Mouse (Mus musculus) Patski (cell line): ENCODE data around the gene Tex14. TPM values are rescaled to one million over a fixed set of nuclear protein-coding genes. Genes with fewer than 3 reads are reported as not detected.
"Not testable (repeated sequence)": the region's sequence is repeated elsewhere in the genome, so short reads cannot be mapped to it uniquely, and the experiment has no call there.

Source experiments
- ATAC-seq: fragments of 100-300 bp; one replicate; pipeline ENCODE4 v1.8.0; 2021
- CTCF ChIA-PET: fragments of 350-600 bp; sonication (Branson Sonifier 250); formaldehyde crosslinking; loops from one replicate; lab custom pipeline; 2022; ENCODE audit warnings: inconsistent platforms; lab: Charles Lee
- POLR2A ChIA-PET: fragments of 350-600 bp; sonication (Branson Sonifier 250); formaldehyde crosslinking; loops from one replicate; lab custom pipeline; 2022; ENCODE audit warnings: antibody characterized with exemption, inconsistent platforms; lab: Charles Lee
- DNase-seq: peaks from one replicate; pipeline ENCODE4 v3.0.0-alpha.2; 2011; ENCODE audit warnings: low read depth, low spot score
- H3K27me3 ChIP-seq: fragments of 371-371 bp; one replicate; pipeline ENCODE4 v1.5.1; 2021
- CTCF ChIP-seq: fragments of 100-300 bp; IDR thresholded peaks from one replicate; pipeline ENCODE4 v1.5.1; 2021
- in situ Hi-C: fragments of 300-500 bp; cut with MboI; formaldehyde crosslinking; loops from 3 replicates; pipeline ENCODE4 v1.11.1; 2018; ENCODE audit warnings: low pct_unique_long_range_greater_than_20kb, mixed read lengths
- polyA plus RNA-seq: library from polyadenylated mRNA; unstranded; gene quantifications from one replicate; pipeline ENCODE4 v1.2.3, GENCODE M21; 2021

The Tex14 gene
- polyA plus RNA-seq, 1 experiment from 2014 or later, result 0.24 TPM

DNA sequence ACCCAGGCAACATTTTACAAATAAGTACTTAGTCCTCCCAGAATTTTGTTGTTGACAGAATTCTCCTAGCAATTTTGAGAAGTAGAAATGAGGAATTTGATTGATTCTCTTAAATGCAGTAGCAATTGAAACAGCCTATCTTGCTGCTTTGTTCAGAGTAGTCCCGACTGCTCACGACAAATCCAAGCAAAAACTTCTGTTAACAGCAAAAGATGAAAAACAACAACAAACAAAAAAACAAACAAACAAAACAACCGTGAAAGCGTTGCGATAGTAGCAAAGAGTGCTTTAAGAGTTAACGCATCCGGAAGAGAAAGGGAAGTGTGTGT, 21.2 kb downstream of the Tex14 start:
- POLR2A ChIA-PET, result interaction anchor here (0.6 kb wide), 4 partner anchors 19 to 324 kb away, joined by 3 to 7 read pairs (median 6); no protein-coding TSS in a partner anchor
- in situ Hi-C loops, result loop anchor here (5.0 kb wide), 1 partner anchor 91 kb away; no protein-coding TSS in a partner anchor
- TF ChIP-seq CTCF, result no peak
- ATAC-seq, result no peak
- CTCF ChIA-PET, result no interaction called here
- no peaks in the 10 kb centered on the region for H3K27me3 ChIP-seq
- DNase-seq, result no peak

DNA sequence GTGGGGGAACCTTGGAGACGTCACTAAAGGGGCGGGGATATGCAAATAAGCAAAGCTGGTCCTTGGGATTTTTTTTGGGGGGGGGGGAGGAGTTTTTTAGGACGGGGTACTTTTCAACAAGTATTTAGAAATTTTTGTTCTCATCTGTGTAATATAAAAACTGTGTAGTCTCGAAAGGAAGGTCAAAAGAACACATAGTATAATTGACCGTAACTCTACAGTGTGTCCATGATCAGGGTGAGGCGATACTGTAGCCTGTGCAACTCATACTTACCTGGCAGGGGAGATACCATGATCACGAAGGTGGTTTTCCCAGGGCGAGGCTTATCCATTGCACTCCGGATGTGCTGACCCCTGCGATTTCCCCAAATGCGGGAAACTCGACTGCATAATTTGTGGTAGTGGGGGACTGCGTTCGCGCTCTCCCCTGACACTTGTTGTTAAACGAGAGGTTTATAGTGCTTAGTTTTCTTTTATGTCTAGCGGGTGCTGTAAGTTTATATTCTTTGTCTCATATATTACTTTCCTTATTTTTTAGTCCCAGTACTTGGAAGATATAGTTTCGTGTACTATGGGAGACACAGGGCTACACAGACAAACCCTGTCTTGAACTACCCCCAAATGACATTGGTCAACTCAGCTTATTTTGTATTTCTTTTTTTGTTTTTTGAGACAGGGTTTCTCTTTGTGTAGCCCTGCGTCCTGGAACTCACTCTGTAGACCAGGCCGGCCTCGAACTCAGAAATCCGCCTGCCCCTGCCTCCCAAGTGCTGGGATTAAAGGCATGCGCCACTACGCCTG, 21.8 kb downstream of the Tex14 start:
- in situ Hi-C loops, result loop anchor here (5.0 kb wide), 1 partner anchor 91 kb away; no protein-coding TSS in a partner anchor
- DNase-seq, result peak; percentile 51
- H3K27me3 ChIP-seq, CTCF ChIA-PET: not testable (repeated sequence)
- ATAC-seq, result peak; percentile 32
- POLR2A ChIA-PET, result interaction anchor here (0.6 to 1.6 kb wide), 10 partner anchors 13 to 324 kb away, joined by 3 to 7 read pairs (median 4); no protein-coding TSS in a partner anchor

DNA sequence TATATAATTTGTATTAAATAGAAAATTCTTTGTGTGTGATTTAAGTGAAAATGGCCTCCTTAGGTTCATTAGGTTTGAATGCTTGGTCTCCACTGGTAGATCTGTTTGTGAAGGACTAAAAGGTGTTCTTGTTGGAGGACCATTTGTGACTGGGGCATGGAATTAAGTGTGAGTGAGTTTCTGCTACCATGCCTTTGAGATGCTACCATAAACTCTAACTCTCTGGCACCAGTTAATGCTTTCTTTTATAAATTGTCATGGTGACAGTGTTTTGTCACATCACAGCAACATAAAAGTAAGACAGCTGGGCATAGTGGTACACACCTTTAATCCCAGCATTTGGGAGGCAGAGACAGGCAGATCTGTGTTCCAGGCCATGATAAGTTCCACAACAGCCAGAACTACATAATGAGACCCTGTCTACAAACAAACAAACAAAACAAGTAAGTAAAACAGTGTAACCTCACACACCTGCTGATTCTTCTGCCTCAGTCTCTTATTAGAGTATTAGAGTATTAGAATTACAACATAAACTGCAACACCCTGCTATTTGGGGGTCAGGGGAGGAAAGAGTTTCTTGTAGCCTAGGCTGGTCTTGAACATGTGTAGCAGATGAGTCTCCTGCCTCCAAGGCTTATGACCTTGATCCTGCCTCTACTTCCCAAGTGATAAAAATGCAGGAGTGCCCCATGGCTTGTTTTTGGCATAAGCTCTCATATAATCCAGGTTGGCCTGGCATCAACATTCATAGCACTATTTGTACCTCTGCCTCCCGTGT, 22.6 kb downstream of the Tex14 start:
- TF ChIP-seq CTCF, result no peak
- DNase-seq (no peak), ATAC-seq (peak; percentile 12)
- CTCF ChIA-PET, result no interaction called here
- in situ Hi-C loops, result loop anchor here (5.0 kb wide), 1 partner anchor 90 kb away; no protein-coding TSS in a partner anchor
- H3K27me3 ChIP-seq, result no peaks in the 10 kb centered on the region
- POLR2A ChIA-PET, result interaction anchor here (0.6 to 1.6 kb wide), 6 partner anchors 12 to 75 kb away, joined by 3 to 5 read pairs (median 4); no protein-coding TSS in a partner anchor

DNA sequence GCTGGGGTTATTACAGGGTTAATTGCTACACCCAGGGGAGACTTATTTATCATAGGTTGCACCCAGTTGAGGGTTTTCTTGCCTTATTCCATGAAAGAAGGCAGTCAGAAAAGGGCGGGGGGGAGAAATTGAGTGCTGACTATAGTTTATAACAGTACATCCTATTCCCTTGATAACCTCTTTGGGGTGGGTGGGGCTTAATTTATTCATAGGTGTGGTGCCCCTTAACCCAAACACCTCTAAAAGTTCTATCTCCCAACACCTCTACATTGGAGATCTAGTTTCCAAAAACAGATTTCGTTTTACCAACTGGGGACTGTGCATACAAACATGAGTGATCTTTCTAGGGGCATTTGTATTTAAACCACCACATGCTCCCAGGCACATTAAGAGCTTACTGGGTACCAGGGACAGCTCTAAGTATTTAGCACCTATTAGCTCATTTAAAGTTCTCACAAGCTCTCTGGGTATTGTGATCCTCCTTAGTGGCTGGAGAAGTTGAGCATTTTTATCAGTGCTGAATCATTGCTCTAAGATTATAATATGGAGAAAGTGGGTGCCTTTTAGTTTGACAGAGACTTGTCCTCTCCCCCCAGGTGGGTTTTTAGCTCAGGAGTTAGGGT, 23.3 kb downstream of the Tex14 start:
- in situ Hi-C loops, result loop anchor here (5.0 kb wide), 1 partner anchor 89 kb away; no protein-coding TSS in a partner anchor
- no peak for ATAC-seq
- no peak for DNase-seq
- no peak for TF ChIP-seq CTCF
- ChIA-PET CTCF (no interaction called here), POLR2A (interaction anchor here (0.6 to 1.6 kb wide), 4 partner anchors 11 to 74 kb away, joined by 3 to 5 read pairs (median 4); no protein-coding TSS in a partner anchor)
- no peaks in the 10 kb centered on the region for H3K27me3 ChIP-seq

DNA sequence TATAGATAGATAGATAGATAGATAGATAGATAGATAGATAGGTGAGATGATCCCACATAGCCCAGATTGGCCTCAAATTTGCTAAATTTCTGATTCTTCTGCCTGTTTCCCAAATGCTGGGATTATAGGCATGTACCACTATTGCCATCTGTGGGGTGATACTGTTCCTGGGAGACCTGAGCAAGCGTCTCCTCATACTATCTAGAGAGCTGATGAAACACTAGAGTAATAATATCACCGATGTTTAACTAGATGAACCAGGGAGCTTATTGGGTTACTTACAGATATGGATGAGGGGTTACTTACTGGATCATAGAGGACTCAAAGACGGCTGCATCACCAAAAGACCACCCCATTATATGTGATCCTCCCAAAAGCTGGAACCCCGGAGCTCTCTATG, 24.5 kb downstream of the Tex14 start:
- CTCF ChIA-PET, result interaction anchor here (1.2 to 1.3 kb wide), 2 partner anchors 74 to 149 kb away, joined by 3 to 4 read pairs; no protein-coding TSS in a partner anchor
- DNase-seq (no peak), ATAC-seq (no peak)
- POLR2A ChIA-PET, result interaction anchor here (0.6 to 0.7 kb wide), 2 partner anchors 8 to 13 kb away, joined by 3 to 4 read pairs; no protein-coding TSS in a partner anchor
- no peak for TF ChIP-seq CTCF
- no peaks in the 10 kb centered on the region for H3K27me3 ChIP-seq
- in situ Hi-C loops, result loop anchor here (5.0 kb wide), 1 partner anchor 88 kb away; no protein-coding TSS in a partner anchor

DNA sequence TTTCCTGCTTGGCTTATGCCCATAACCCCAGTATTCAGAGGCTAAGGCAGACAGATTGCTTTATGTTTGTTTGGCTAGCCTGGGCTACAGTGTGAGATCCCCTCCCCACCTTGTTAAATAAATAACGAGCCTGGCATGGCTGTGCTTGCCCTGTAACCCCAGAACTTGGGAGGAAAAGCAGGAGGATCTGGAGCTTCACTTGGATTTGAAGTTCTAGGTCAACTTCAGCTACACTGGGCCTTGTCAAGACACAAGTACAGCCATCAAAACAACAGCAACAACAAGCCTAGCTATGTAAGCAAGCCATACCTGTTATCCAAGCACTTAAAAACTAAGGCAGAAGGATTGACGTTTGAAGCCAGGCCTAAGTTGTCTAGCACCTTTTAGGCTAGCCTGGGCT, 25.5 kb downstream of the Tex14 start:
- H3K27me3 ChIP-seq, result no peaks in the 10 kb centered on the region
- CTCF ChIA-PET, result interaction anchor here (1.2 kb wide), 1 partner anchor 148 kb away, joined by 3 read pairs; no protein-coding TSS in a partner anchor
- POLR2A ChIA-PET, result interaction anchor here (0.7 kb wide), 2 partner anchors 32 to 104 kb away, joined by 3 to 5 read pairs; no protein-coding TSS in a partner anchor
- DNase-seq (no peak), ATAC-seq (no peak)
- in situ Hi-C loops, result no loop called here
- TF ChIP-seq CTCF, result no peak

DNA sequence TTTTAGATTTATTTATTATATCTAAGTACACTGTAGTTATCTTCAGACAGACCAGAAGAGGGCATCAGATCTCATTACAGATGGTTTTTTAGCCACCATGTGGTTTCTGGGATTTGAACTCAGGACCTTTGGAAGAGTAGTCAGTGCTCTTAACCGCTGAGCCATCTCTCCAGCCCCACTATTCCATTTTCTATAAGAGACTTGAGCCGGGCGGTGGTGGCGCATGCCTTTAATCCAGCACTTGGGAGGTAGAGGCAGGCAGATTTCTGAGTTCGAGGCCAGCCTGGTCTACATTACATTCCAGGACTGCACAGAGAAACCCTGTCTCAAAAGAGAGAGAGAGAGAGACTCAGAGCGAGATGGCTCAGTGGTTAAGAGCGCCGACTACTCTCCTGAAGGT, 26.9 kb downstream of the Tex14 start:
- DNase-seq, CTCF ChIA-PET, POLR2A ChIA-PET, in situ Hi-C loops, H3K27me3 ChIP-seq, ATAC-seq: not testable (repeated sequence)
- peak; percentile 38 for TF ChIP-seq CTCF

DNA sequence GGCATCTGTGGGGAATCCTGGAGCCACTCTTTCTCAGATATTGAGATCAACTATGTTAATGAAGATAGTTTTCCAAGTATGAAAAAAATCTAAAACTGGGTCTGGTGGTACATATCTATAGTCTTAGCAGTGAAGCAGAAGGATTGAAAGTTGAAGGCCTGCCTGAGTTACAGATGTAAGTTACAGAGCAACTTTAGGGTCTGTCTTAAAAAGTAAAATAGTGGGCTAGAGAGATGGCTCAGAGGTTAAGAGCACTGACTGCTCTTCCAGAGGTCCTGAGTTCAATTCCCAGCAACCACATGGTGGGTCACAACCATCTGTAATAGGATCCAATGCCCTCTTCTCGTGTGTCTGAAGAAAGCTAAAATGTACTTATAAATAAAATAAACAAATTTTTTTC, 27.6 kb downstream of the Tex14 start:
- no peak for ATAC-seq
- in situ Hi-C loops, result no loop called here
- no peak for TF ChIP-seq CTCF
- DNase-seq, result no peak
- no peaks in the 10 kb centered on the region for H3K27me3 ChIP-seq
- POLR2A ChIA-PET, result no interaction called here
- CTCF ChIA-PET, result no interaction called here

DNA sequence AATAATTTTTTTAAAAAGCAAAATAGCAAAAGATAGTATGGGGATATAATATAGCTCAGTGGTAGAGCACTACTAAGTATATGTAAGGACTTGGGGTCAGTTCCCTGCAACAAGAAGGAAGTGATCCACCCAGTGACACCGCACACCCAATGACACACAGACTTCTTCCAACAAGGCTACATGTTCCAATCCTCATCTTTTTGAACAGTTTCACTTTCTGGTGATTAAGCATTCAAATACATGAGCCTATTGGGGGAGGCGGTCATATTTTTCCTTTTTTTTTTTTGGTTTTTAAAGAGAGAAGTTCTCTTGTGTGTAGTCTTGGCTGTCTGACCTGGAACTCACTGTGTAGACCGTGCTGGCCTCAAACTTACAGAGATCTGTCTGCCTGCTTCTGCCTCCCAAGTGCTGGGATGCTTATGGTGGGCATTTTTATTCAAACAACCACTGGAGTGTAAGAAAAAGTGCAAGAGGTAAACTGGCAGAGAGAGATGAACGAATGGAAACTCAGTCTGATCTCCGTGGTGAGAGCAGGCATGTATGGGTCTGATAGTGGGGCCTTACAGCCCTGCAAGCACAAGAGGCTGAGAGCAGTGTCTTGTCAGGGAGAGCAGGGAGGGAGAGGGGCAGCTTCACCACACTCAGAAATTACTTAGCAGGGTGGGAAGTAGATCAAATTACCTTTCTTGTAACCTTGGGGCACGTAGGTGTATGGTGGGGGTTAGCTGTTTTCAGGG, 28.2 kb downstream of the Tex14 start:
- DNase-seq (no peak), ATAC-seq (no peak)
- POLR2A ChIA-PET, result interaction anchor here (0.6 to 1.0 kb wide), 2 partner anchors 9 to 846 kb away, joined by 3 to 6 read pairs; no protein-coding TSS in a partner anchor
- CTCF ChIA-PET, result no interaction called here
- TF ChIP-seq CTCF, result no peak
- in situ Hi-C loops, result no loop called here
- no peaks in the 10 kb centered on the region for H3K27me3 ChIP-seq

DNA sequence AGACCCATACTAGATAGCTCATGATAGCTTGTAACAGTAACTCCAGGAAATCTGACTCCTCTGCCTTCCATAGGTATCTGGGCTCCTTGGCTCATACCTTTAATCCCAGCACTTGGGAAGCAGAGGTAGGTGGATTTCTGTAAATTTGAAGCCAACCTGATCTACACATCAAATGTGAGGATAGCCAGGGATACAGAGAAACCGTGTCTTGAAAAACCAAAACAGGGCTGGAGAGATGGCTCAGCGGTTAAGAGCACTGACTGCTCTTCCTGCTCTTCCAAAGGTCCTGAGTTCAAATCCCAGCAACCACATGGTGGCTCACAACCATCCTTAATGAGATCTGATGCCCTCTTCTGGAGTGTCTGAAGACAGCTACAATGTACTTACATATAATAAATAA, 30.2 kb downstream of the Tex14 start:
- ATAC-seq, CTCF ChIA-PET, DNase-seq, in situ Hi-C loops, H3K27me3 ChIP-seq: not testable (repeated sequence)
- POLR2A ChIA-PET, result interaction anchor here (0.6 kb wide), 1 partner anchor 40 kb away, joined by 4 read pairs; no protein-coding TSS in a partner anchor
